Mouse (Mus musculus) embryonic facial prominence, embryonic 10.5 days (tissue): ENCODE data around the gene Sult4a1. TPM values are rescaled to one million over a fixed set of nuclear protein-coding genes. Genes with fewer than 3 reads are reported as not detected.

Experiments used
- DNase-seq: peaks from one replicate; pipeline ENCODE4 v3.0.0-alpha.2; 2017; ENCODE audit warnings: low spot score
- H3K27ac ChIP-seq: fragments of 300-500 bp; sonication (generic); replicated peaks from 2 replicates; pipeline ENCODE4 v1.5.1; 2016; ENCODE audit warnings: mild to moderate bottlenecking
- H3K27me3 ChIP-seq: fragments of 300-500 bp; sonication (generic); replicated peaks from 2 replicates; pipeline ENCODE4 v1.6.1; 2016; ENCODE audit warnings: low read depth, mild to moderate bottlenecking; ENCODE audit not compliant: poor library complexity, severe bottlenecking
- H3K36me3 ChIP-seq: fragments of 300-500 bp; sonication (generic); replicated peaks from 2 replicates; pipeline ENCODE4 v1.6.1; 2016; ENCODE audit warnings: mild to moderate bottlenecking, moderate library complexity
- H3K4me1 ChIP-seq: fragments of 300-500 bp; sonication (generic); 2 replicates; pipeline ENCODE4 v1.6.1; 2016
- H3K4me3 ChIP-seq: fragments of 300-500 bp; sonication (generic); 2 replicates; pipeline ENCODE4 v1.5.1; 2016; ENCODE audit warnings: mild to moderate bottlenecking, moderate library complexity
- H3K9me3 ChIP-seq: fragments of 300-500 bp; sonication (generic); 2 replicates; pipeline ENCODE4 v1.6.1; 2016; ENCODE audit warnings: mild to moderate bottlenecking
- WGBS: fragments of 180-500 bp; shearing (Covaris S2); methylation state at CpG from one replicate; pipeline ENCODE4 v1.1.7; 2016; 5-methylcytosine and 5-hydroxymethylcytosine counted together
- polyA plus RNA-seq: library from polyadenylated mRNA; unstranded; fragments of >200 nt; fragmentation: Nextera tagmentation; extraction: Ambion mirVana; gene quantifications from 2 replicates; pipeline ENCODE4 v1.2.1, GENCODE M21; 2016

Gene Sult4a1
- polyA plus RNA-seq, 1 experiment from 2014 or later = 8.7 TPM

DNA sequence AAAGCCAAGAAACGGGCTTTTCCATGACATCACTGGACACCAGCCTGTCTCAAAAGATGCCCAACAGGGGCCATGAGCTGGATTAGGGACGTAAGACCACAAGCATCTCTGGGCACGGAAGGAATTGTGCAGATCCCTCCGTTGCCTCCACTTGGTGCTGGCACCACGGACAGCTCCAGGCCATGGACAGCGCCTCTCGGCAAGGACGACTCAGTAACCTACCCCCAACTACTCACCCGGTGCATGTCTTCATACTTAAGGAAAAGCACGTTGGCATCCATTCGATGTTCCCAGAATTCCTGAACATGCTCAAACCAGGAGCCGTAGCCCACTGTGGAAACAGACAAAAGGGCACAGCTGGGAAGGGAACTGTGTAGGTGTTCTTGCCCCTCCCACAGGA is 19.2 kb downstream of the Sult4a1 start:
- Histone ChIP-seq H3K4me3 (no peak overlapping the region), H3K36me3 (no peaks in the 10 kb centered on the region), H3K27me3 (no peaks in the 10 kb centered on the region), H3K27ac (no peak overlapping the region), H3K9me3 (no peaks in the 10 kb centered on the region), H3K4me1 (peaks cover 9% of the 10 kb centered on the region; the same call in 1 of the 2 replicates)
- DNase-seq = peak; percentile 58
- 35% methylated on average over 12 of the region's 12 CpGs for WGBS

DNA sequence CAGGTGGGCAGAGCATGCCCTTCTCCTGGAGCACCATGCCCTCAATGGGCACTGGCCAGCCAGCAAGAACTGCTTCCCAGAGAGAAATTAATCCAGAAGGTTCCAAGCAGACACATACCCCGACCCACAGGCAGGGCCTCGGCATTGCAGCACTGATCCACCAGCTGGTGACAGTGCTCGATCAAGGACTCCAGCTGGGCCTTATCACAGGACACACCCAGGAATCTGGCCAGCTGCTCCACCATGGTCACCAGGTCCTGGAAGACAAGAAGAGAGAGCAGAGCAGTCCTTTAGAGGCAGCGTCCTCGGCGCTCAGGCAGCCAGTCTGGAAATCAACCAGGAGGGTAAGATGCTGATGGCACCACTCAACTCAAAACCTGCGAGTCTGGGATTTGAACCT is 25.5 kb downstream of the Sult4a1 start:
- Histone ChIP-seq H3K4me1 (peaks cover under 1% of the 10 kb centered on the region; the same call in 1 of the 2 replicates), H3K9me3 (no peaks in the 10 kb centered on the region), H3K4me3 (no peak overlapping the region), H3K36me3 (no peaks in the 10 kb centered on the region), H3K27me3 (peaks cover 16% of the 10 kb centered on the region), H3K27ac (no peak overlapping the region)
- WGBS = 74% methylated on average over 7 of the region's 7 CpGs
- DNase-seq = no peak

DNA sequence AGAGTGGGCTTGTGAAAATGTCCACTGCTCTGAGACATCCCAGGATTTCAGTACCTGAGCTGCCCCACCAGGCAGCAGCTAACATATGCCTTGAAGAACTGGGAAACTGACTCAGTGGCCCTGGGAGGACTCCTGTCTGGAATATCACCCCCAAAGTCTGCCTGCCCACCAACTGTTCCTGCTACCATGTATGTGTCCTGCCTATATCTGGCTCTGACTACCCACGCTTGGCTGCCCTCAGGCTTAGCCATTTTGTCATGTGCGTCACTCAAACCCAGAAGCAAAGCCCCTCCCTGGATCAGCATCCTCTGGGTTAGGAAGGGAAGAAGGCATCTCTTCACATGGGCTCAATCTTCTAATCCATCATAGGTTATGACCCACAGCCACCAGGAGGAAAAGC is 26.0 kb downstream of the Sult4a1 start:
- Histone ChIP-seq H3K27me3 (peaks cover 22% of the 10 kb centered on the region), H3K36me3 (no peaks in the 10 kb centered on the region), H3K9me3 (no peaks in the 10 kb centered on the region), H3K4me1 (peaks cover 6% of the 10 kb centered on the region), H3K4me3 (no peak overlapping the region), H3K27ac (no peak overlapping the region)
- WGBS = 82% methylated on average over 2 of the region's 2 CpGs
- DNase-seq = no peak

DNA sequence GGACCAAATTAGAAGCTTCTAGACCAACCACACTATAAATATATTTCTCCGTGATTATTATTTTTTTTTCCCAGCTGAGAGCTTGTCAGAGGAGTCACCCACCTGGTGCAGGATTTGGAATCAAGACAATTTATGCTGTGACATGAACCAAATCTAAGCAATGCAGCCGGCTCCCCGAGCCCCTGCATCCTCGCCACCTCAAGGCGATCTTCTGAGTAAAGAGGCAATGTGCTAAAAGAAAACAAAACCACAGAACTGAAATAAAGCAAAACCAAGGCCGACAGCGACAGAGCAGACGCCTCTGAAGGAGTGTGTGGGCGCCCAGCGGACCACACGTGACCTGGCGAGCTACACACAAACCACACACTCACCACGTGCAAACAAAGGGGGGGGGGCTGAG is 26.9 kb downstream of the Sult4a1 start:
- Histone ChIP-seq H3K4me1 (peaks cover 9% of the 10 kb centered on the region), H3K27ac (no peak overlapping the region), H3K4me3 (no peak overlapping the region), H3K27me3 (peaks cover 29% of the 10 kb centered on the region), H3K9me3 (no peaks in the 10 kb centered on the region), H3K36me3 (no peaks in the 10 kb centered on the region)
- 88% methylated on average over 13 of the region's 13 CpGs for WGBS
- DNase-seq = no peak

DNA sequence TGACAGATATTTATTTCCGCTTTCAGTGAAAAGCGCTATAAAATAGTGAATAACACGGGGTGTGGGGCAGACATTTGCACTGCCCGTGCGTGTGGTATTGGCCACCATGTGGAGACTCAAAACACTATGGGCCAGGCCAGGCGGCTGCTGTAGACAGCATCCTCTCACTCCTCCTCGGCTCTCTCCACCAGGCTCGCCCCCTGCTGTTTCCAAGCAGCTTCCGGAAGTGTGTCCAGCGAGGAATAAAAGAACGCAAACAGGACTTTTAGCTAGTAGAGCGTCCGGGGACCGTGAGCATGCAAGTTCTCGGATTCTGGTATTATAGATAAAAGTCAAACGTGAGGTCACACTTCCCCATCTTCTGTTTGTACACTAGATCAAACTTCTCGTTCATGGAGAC is 28.4 kb downstream of the Sult4a1 start:
- Histone ChIP-seq H3K27ac (no peak overlapping the region), H3K36me3 (no peaks in the 10 kb centered on the region), H3K9me3 (no peaks in the 10 kb centered on the region), H3K4me1 (peaks cover 18% of the 10 kb centered on the region), H3K4me3 (no peak overlapping the region), H3K27me3 (peaks cover 44% of the 10 kb centered on the region)
- WGBS = 62% methylated on average over 17 of the region's 17 CpGs
- DNase-seq = no peak

DNA sequence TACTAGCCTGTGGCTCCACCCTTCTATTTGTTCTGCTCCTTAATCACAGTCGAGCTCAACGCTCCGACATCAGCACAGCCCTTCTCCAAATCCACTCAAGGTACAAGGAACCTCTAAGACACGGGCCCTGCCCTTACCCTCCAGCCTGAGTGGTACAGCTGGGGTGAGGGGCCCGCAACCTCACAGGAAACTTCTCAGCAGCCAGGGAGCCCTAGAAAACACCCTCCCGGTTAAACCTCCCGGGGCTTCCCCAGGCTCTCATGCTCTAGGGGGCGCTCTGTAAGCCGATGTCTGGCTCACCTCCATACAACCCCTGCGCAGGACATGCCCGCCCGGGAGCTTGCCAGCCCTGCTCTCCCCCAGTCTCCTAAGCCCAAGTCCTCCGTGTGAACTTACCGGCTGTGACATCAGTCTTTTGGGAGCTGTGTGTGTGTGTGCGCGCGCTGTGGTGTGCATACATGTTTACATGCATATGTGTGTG is 30.8 kb downstream of the Sult4a1 start:
- Histone ChIP-seq H3K27ac (no peak overlapping the region; the same call in 1 of the 2 replicates), H3K4me3 (peak overlapping the region; percentile 36; the same call in 1 of the 2 replicates), H3K4me1 (peaks cover 29% of the 10 kb centered on the region), H3K9me3 (no peaks in the 10 kb centered on the region), H3K36me3 (no peaks in the 10 kb centered on the region), H3K27me3 (peaks cover 67% of the 10 kb centered on the region)
- 15% methylated on average over 17 of the region's 17 CpGs for WGBS
- DNase-seq = peak; percentile 48

DNA sequence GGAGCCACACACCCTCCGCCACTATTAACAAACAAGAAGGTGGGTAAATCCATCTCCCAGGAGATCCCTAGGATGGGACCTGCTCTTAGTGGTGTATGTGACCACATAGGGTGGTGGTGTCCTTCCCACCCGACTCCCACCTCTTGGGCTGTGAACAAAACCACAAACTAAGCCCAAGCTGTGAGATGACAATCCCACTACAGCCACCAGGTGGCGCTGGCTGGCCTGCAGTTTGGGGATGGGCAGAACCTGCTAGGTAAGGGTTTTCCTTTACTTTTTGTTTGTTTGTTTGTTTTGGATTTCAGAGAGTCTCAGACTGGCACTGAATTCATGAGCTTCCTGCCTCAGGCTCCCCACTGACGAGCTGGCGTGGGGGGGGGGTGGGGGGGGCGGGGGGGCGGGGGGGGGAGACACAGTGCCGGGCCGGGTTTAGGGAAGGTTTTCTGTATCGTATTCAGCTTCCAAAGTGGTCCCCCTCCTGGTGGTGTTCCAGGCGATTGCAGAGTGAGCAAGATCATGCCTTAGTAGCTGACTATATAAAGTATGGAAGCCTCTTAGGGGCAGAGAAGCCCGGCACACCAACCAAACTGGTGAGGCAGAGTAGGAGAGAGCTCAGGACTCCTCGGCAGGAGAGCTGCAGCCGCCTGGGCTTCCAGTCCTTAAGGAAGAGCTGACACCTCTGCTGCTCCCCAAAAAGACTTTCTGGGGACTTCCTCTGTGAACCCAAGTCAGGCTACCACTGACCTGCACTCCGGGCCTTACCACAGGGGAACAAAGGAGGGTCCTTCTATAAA is 31.4 kb downstream of the Sult4a1 start:
- Histone ChIP-seq H3K9me3 (no peaks in the 10 kb centered on the region), H3K27ac (no peak overlapping the region; the same call in 1 of the 2 replicates), H3K36me3 (no peaks in the 10 kb centered on the region), H3K4me3 (peak overlapping the region; percentile 36; the same call in 1 of the 2 replicates), H3K4me1 (peaks cover 35% of the 10 kb centered on the region), H3K27me3 (peaks cover 73% of the 10 kb centered on the region)
- WGBS = 10% methylated on average over 15 of the region's 15 CpGs
- DNase-seq = peak; percentile 82

DNA sequence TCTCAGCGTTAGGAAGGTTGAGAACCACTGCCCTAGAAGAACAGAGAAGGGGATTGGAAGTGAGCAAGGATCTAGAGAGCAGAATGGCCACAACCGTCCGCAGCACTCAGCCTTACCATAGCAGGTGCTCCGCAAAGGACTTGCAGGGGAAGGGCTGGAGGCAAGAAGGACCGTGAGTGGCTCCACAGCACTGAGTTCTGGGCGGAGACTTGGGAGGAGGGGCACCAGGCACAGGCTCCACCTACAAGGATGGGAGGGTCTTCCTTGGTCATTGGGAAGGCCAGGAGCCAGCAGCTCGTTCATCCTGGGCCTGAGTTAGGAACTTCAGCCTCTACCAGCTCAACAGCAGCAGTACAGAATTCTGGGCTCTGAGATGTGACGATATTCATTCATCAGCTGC is 32.5 kb downstream of the Sult4a1 start:
- WGBS = 14% methylated on average over 8 of the region's 8 CpGs
- no peak overlapping the region for H3K4me3 ChIP-seq
- H3K27me3 ChIP-seq = peaks cover 84% of the 10 kb centered on the region
- H3K9me3 ChIP-seq = no peaks in the 10 kb centered on the region
- no peak for DNase-seq
- no peak overlapping the region for H3K27ac ChIP-seq
- H3K36me3 ChIP-seq = no peaks in the 10 kb centered on the region
- H3K4me1 ChIP-seq = peaks cover 46% of the 10 kb centered on the region

DNA sequence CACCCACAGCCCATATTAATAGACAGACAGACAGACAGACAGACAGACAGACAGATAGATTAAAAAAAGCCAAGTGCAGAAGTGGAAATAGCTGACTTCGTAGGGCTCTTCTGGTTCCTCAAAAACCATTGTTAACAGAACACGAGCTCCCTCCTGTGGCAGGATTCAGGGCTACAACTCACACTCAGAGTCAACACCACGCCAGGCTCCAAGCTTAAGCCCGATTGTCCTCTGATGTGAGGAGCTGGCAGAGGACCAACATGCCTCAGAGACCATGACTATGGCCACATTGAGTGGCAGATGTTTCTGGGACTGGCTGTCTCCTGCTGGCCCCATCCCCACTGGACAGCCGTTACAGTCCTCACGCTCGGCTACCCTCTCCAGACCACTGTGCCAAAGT is 33.3 kb downstream of the Sult4a1 start:
- WGBS = 27% methylated on average over 7 of the region's 7 CpGs
- Histone ChIP-seq H3K4me1 (peaks cover 49% of the 10 kb centered on the region), H3K4me3 (no peak overlapping the region), H3K36me3 (no peaks in the 10 kb centered on the region), H3K27ac (no peak overlapping the region), H3K9me3 (no peaks in the 10 kb centered on the region), H3K27me3 (peaks cover 92% of the 10 kb centered on the region)
- DNase-seq = peak; percentile 73

DNA sequence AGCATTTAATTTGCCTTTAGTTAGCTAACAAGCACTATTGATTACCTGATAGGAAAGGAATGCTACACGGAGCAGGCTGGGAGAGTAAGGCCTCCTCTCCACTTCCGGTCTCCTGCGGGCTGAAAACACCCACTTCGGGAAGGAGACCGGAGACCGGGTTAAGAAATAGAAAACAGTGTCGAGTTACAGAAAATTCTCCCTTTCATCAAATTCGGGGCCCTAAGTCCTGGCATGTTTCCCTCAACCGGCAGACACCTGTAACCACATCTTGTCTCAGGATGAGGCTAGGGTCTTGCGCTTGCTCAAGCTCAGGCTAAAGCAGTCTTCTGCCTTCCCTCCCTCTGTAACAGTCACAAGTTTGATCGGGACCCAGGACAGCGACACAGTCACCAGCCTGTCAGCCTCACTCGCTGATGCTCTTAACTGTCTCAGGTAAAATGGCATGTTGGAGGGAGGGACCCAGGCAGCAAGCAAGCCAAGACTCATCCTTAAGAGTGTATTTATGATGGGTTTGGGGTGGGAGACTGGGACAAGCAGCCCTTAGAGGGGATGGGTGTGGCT is 35.4 kb downstream of the Sult4a1 start:
- H3K4me3 ChIP-seq = peak overlapping the region; percentile 41
- no peaks in the 10 kb centered on the region for H3K36me3 ChIP-seq
- 2% methylated on average over 13 of the region's 13 CpGs for WGBS
- no peak overlapping the region for H3K27ac ChIP-seq
- peaks cover 4% of the 10 kb centered on the region for H3K9me3 ChIP-seq
- H3K27me3 ChIP-seq = peaks cover 90% of the 10 kb centered on the region
- DNase-seq = peak; percentile 46
- H3K4me1 ChIP-seq = peaks cover 51% of the 10 kb centered on the region

DNA sequence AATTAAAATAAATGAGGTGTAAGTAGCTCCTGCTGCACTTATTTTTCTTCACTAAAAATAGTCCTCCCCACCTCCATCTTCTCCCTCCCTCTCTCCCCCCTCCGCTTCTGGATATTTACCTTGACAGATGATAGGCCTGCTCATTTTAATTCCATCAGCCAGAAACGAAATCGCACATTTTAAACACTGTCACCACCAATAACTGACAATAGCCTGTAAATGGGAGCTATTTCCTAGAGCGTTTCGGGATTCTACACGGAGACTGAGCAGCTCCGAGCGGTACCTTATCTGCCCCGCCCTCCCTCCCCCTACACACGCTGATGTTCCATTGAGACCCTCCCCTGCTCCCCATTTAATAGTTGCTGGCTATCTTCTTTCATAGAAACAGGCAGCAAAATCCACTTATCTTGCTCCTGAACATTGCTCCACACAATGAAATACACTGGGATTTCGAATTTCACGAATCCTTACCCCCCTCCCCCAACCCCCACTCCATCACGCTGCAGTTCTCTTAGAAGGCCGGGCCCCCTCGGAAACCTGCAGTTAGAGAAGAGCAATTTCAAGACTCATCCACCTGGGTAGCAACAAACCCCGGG is 36.0 kb downstream of the Sult4a1 start:
- WGBS = 8% methylated on average over 16 of the region's 16 CpGs
- H3K4me3 ChIP-seq = peak overlapping the region; percentile 41

DNA sequence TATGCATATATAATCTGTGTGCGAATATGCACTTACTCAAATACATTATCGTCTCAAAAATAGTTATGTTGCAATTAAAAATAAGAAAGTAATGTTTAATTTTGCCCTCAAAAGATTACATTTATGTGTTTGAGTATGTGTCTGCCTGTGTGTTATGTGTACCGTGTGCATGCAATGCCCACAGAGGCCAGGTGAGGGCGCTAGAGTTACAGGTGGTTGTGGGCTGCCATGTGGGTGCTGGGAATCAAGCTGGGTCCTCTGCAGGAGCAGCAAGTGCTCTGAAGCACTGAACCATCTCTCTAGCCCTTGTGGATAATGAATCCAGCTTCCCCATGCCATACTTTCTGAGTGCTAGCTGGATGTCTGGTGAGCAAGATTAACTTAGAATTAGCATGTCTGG is 39.9 kb downstream of the Sult4a1 start:
- no peak overlapping the region for H3K27ac ChIP-seq
- H3K4me1 ChIP-seq = peaks cover 37% of the 10 kb centered on the region
- H3K36me3 ChIP-seq = no peaks in the 10 kb centered on the region
- peaks cover 4% of the 10 kb centered on the region for H3K9me3 ChIP-seq
- WGBS = 61% methylated on average over 4 of the region's 4 CpGs
- DNase-seq = no peak
- no peak overlapping the region for H3K4me3 ChIP-seq
- H3K27me3 ChIP-seq = peaks cover 60% of the 10 kb centered on the region

More for the DNA sequence above, 36.0 kb downstream of the Sult4a1 start:
- DNase-seq = no peak
- no peak overlapping the region for H3K27ac ChIP-seq
- peaks cover 51% of the 10 kb centered on the region for H3K4me1 ChIP-seq
- no peaks in the 10 kb centered on the region for H3K36me3 ChIP-seq
- H3K9me3 ChIP-seq = peaks cover 4% of the 10 kb centered on the region
- peaks cover 90% of the 10 kb centered on the region for H3K27me3 ChIP-seq
